Mouse (Mus musculus) cerebellum, adult 11 months (tissue): ENCODE results near the gene Pa2g4.
"Not testable (repeated sequence)": the region's sequence is repeated elsewhere in the genome, so short reads cannot be mapped to it uniquely, and the experiment has no call there.

ENCODE experiments used
- DNase-seq: peaks from one replicate; pipeline ENCODE4 v3.0.0; 2022

Gene Pa2g4

GRCm38 (mm10) chr10:128575063-128575462 is 9.3 kb upstream of the Pa2g4 start:
- no peak for DNase-seq

GRCm38 (mm10) chr10:128565206-128565787 is 490 bp downstream of the Pa2g4 start:
- DNase-seq = no peak

GRCm38 (mm10) chr10:128563544-128563943 is 2.2 kb downstream of the Pa2g4 start:
- DNase-seq = no peak

GRCm38 (mm10) chr10:128556963-128557362 is 8.8 kb downstream of the Pa2g4 start:
- no peak for DNase-seq

- DNase-seq = no peak
Measured at GRCm38 (mm10) chr10:128556286-128556685, 9.5 kb downstream of the Pa2g4 start.

GRCm38 (mm10) chr10:128555567-128555966 is 10.2 kb downstream of the Pa2g4 start:
- DNase-seq = not testable (repeated sequence)

GRCm38 (mm10) chr10:128550144-128550823 is 15.5 kb downstream of the Pa2g4 start:
- peak; percentile 49 for DNase-seq

- DNase-seq = not testable (repeated sequence)
Measured at GRCm38 (mm10) chr10:128549682-128550057, 16.1 kb downstream of the Pa2g4 start.

GRCm38 (mm10) chr10:128548947-128549681 is 16.7 kb downstream of the Pa2g4 start, which contains the start of gene Rpl41:
TSS of gene Rpl41 (minus strand) at chr10:128549305.
- DNase-seq = peak; percentile 91

GRCm38 (mm10) chr10:128548051-128548791 is 17.6 kb downstream of the Pa2g4 start:
- DNase-seq = peak; percentile 34

GRCm38 (mm10) chr10:128547361-128548032 is 18.3 kb downstream of the Pa2g4 start, which contains the start of gene Zc3h10:
TSS of gene Zc3h10 (minus strand) at chr10:128547774.
- DNase-seq = peak; percentile 92

- DNase-seq = no peak
Measured at GRCm38 (mm10) chr10:128546787-128547186, 19.0 kb downstream of the Pa2g4 start.

GRCm38 (mm10) chr10:128546361-128546760 is 19.4 kb downstream of the Pa2g4 start:
- no peak for DNase-seq

GRCm38 (mm10) chr10:128545570-128545898 is 20.3 kb downstream of the Pa2g4 start:
- no peak for DNase-seq

GRCm38 (mm10) chr10:128544674-128545569 is 20.9 kb downstream of the Pa2g4 start:
- DNase-seq = peak; percentile 31

GRCm38 (mm10) chr10:128544151-128544657 is 21.6 kb downstream of the Pa2g4 start:
- no peak for DNase-seq

- DNase-seq = no peak
Measured at GRCm38 (mm10) chr10:128543100-128543499, 22.7 kb downstream of the Pa2g4 start.

- no peak for DNase-seq
Measured at GRCm38 (mm10) chr10:128538340-128538870, 27.4 kb downstream of the Pa2g4 start.

- peak; percentile 88 for DNase-seq
Measured at GRCm38 (mm10) chr10:128536266-128536940, 29.4 kb downstream of the Pa2g4 start.

- DNase-seq = no peak
Measured at GRCm38 (mm10) chr10:128535624-128536265, 30.0 kb downstream of the Pa2g4 start.
